Mouse (Mus musculus): Measurements from ENCODE around the gene Copb1.

DNA sequence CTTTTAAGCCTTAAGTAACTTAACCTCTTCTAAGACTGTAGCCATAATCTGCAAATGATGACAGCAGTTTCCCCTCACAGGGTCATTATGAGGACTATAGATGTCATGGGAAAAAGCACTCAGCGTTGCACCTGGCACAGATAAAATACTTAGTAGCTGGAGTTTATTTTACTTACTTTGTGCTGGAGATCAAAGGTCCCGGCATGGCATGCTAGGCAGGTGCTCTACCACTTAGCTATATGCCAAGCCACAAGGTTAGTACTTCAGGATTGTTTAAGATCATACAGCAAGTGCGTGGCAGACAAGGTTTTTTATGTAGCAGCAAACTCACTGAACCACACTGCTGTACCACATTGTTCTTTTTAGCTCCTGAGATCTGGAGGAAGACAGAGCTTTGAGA is 43.9 kb downstream of the Copb1 start:
- TF ChIP-seq CTCF (IDR thresholded peaks at IDR 0.05; ENCODE audit: low read depth) (no peak), EP300 (IDR thresholded peaks at IDR 0.05; ENCODE audit: low read depth) (no peak)
